Mouse (Mus musculus): ENCODE measurements around the gene Lin54. TPM values are rescaled to one million over a fixed set of nuclear protein-coding genes. Genes with fewer than 3 reads are reported as not detected.

The Lin54 gene
- polyA plus RNA-seq, 1 experiment from 2014 or later = 9.0 TPM

DNA sequence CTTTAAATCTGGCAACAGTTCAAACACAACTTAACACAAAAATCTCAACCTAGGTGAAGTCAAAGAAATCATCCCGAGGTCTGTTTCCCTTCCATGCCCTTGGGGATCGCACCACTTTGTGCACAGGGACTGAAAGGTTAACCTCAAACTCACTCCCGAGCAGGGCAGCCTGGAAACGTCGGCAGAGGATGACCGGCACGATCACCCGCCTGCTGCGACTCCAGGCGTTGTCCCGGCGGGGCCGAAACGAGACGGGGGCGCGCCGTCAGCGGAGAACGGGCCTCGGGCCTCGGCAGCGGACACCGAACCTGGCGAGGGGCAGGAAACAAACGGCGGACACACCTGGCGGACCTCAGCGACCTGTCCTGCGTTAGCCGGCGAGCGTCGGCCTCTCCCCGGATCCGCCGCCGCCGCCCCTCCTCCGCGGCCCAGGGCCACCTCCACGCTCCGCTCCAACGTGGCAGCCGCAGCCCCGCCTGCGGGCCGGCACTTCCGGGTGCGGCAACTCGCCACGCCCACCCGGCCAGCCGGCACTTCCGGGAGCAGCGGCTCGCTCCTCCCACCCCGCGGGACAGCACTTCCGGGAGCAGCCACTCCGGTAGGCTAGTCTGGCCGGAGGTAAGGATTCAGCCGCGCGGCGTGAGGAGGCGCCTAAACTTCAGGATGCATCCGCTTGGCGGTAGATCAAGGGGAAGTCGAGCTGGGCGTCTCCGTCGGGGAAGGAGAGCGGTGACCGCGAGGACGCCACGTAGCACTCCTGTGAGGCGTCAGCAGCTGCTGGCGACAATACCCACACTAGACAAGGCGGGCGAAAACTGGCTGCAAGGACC, 84.5 kb downstream of the Lin54 start, which contains the start of gene Sec31a:
TSS of gene Sec31a (minus strand) at position 474 of the 830 bp plus-strand sequence.
- Histone ChIP-seq H3K36me3 (replicated peaks; ENCODE audit: control insufficient read depth, insufficient read depth) (peaks cover 38% of the 10 kb centered on the region), H3K9me3 (ENCODE audit: control insufficient read depth, low read length) (no peaks in the 10 kb centered on the region), H3K27ac (peak within 1 kb of the TSS; percentile 82), H3K27me3 (ENCODE audit: control insufficient read depth, insufficient read depth, low read length) (no peaks in the 10 kb centered on the region), H3K9ac (peak within 1 kb of the TSS; percentile 79), H3K4me2 (replicated peaks) (peak within 1 kb of the TSS; percentile 86), H3K4me3 (replicated peaks; ENCODE audit: low read length) (peak within 1 kb of the TSS; percentile 82), H3K4me1 (replicated peaks; ENCODE audit: control insufficient read depth, insufficient read depth, low read length) (peaks cover 25% of the 10 kb centered on the region)
- peak; percentile 96 for ATAC-seq (ENCODE audit: low FRiP score)
- WGBS = under 1% methylated on average over 65 of the region's 82 CpGs
- peak; percentile 95 for DNase-seq (ENCODE audit: low spot score)

DNA sequence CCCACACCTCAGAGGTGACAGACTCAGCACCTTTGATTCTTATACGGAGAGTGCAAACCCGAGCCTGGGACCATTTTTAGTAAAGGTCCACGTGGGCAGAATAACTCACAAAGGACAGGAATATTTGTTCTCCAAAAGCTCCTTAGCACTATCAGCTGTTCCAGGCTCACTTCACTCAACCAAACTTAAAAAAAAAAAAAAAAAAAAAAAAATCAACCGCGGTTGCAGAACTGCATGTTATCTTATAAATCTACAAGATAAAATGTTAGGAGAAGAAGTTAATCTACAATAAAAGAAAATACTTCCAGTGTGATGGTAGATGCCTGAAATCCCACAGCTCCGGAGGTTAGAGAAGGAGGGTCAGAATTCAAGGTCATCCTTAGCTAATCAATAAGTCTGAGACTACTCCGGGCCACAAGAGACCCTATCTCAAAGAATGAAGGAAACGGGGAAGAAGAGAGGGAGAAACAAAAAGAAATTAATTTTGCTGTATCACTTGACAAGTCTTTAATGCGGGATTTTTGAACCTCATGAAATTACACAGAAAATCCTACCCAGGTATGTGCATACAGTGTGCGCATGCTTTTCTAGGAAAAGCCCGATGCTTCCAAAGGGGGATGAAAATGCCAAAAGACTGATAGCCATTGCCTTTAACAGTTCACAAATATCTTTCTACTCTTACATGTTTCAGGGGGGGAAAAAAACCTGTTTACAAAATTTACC, 85.8 kb downstream of the Lin54 start:
- Histone ChIP-seq H3K9me3 (ENCODE audit: control insufficient read depth, low read length) (no peaks in the 10 kb centered on the region), H3K27me3 (ENCODE audit: control insufficient read depth, insufficient read depth, low read length) (no peaks in the 10 kb centered on the region), H3K9ac (peak overlapping the region; percentile 79), H3K4me1 (replicated peaks; ENCODE audit: control insufficient read depth, insufficient read depth, low read length) (peaks cover 25% of the 10 kb centered on the region), H3K36me3 (replicated peaks; ENCODE audit: control insufficient read depth, insufficient read depth) (peaks cover 28% of the 10 kb centered on the region), H3K4me2 (replicated peaks) (peak overlapping the region; percentile 86), H3K27ac (no peak overlapping the region), H3K4me3 (replicated peaks; ENCODE audit: low read length) (peak overlapping the region; percentile 82)
- ATAC-seq (ENCODE audit: low FRiP score) (no peak), DNase-seq (ENCODE audit: low spot score) (no peak)
- 76% methylated on average over 11 of the region's 11 CpGs for WGBS

DNA sequence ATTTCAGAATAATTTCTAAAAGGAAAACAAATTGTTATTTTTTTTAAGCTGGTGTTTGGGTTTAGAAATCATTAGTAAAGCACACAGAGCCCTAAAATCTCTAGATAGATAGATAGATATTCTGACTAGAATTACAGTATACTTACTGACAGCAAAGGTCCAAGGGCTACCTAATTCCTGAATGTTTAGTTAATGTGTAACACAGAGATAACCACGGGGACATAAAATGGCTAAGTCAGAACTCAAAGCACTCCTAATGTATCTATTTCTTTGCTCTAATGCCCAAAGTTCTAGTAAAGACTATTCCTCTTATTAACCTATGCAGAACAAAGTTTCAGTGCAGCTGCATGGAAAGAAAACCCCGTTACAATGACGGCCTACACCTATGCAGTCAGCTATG, 87.6 kb downstream of the Lin54 start:
- DNase-seq (ENCODE audit: low spot score) (no peak), ATAC-seq (ENCODE audit: low FRiP score) (no peak)
- H3K36me3 ChIP-seq (replicated peaks; ENCODE audit: control insufficient read depth, insufficient read depth) = peaks cover 10% of the 10 kb centered on the region; the same call in 1 of the 2 replicates
- H3K9me3 ChIP-seq (ENCODE audit: control insufficient read depth, low read length) = no peaks in the 10 kb centered on the region
- no peak overlapping the region for H3K4me2 ChIP-seq (replicated peaks)
- H3K4me3 ChIP-seq (replicated peaks; ENCODE audit: low read length) = no peak overlapping the region
- H3K27me3 ChIP-seq (ENCODE audit: control insufficient read depth, insufficient read depth, low read length) = no peaks in the 10 kb centered on the region
- H3K9ac ChIP-seq = no peak overlapping the region
- WGBS = 91% methylated on average over 3 of the region's 3 CpGs
- peaks cover 25% of the 10 kb centered on the region for H3K4me1 ChIP-seq (replicated peaks; ENCODE audit: control insufficient read depth, insufficient read depth, low read length)
- H3K27ac ChIP-seq = no peak overlapping the region

DNA sequence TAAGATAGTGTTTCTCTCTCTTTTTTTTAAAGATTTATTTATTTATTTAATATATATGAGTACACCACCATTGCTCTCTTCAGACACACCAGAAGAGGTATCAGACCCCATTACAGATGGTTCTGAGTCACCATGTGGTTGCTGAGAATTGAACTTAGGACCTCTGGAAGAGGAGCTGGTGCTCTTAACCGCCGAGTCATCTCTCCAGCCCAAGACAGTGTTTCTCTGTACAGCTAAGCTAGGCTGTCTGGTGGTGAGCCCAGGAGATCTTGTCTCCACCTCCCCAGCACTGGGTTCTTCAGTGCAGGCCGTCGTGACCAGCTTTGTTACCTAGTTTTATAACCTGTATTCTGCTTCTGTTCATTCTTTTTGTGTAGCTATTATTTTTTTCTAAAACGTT, 90.2 kb downstream of the Lin54 start:
- DNase-seq (ENCODE audit: low spot score) (no peak), ATAC-seq (ENCODE audit: low FRiP score) (no peak)
- H3K36me3 ChIP-seq (replicated peaks; ENCODE audit: control insufficient read depth, insufficient read depth) = peaks cover 28% of the 10 kb centered on the region
- 87% methylated on average over 5 of the region's 5 CpGs for WGBS
- H3K9ac ChIP-seq = no peak overlapping the region
- H3K4me3 ChIP-seq (replicated peaks; ENCODE audit: low read length) = no peak overlapping the region
- no peaks in the 10 kb centered on the region for H3K27me3 ChIP-seq (ENCODE audit: control insufficient read depth, insufficient read depth, low read length)
- peaks cover 15% of the 10 kb centered on the region; the same call in 1 of the 2 replicates for H3K4me1 ChIP-seq (replicated peaks; ENCODE audit: control insufficient read depth, insufficient read depth, low read length)
- no peak overlapping the region for H3K27ac ChIP-seq
- no peak overlapping the region for H3K4me2 ChIP-seq (replicated peaks)
- no peaks in the 10 kb centered on the region for H3K9me3 ChIP-seq (ENCODE audit: control insufficient read depth, low read length)

DNA sequence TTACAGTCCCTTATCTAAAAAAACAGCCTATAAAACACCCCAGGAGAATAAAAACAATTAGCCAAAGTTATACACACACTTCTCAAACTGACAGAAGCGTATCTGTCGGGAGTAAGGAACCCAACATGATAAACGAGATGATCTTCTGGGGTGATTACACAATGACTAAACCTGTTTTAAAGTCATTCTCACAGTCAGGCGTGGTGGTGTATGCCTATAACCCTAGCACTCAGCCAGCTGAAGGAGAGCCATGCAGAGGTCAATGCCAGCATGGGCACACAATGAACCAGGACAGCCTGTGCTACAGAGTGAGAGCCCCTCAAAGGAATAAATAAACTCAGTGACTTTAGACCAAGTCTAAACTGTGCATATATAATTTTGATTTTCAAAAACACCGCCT, 92.0 kb downstream of the Lin54 start:
- 76% methylated on average over 5 of the region's 5 CpGs for WGBS
- no peaks in the 10 kb centered on the region for H3K9me3 ChIP-seq (ENCODE audit: control insufficient read depth, low read length)
- peaks cover 44% of the 10 kb centered on the region for H3K36me3 ChIP-seq (replicated peaks; ENCODE audit: control insufficient read depth, insufficient read depth)
- no peak overlapping the region for H3K9ac ChIP-seq
- H3K27ac ChIP-seq = no peak overlapping the region
- ATAC-seq (ENCODE audit: low FRiP score) = no peak
- no peak overlapping the region for H3K4me3 ChIP-seq (replicated peaks; ENCODE audit: low read length)
- no peak for DNase-seq (ENCODE audit: low spot score)
- no peak overlapping the region for H3K4me2 ChIP-seq (replicated peaks)
- H3K27me3 ChIP-seq (ENCODE audit: control insufficient read depth, insufficient read depth, low read length) = no peaks in the 10 kb centered on the region
- 0 out of 2 replicates have a peak, but pooled peaks cover 2% of the 10 kb centered on the region for H3K4me1 ChIP-seq (replicated peaks; ENCODE audit: control insufficient read depth, insufficient read depth, low read length)

DNA sequence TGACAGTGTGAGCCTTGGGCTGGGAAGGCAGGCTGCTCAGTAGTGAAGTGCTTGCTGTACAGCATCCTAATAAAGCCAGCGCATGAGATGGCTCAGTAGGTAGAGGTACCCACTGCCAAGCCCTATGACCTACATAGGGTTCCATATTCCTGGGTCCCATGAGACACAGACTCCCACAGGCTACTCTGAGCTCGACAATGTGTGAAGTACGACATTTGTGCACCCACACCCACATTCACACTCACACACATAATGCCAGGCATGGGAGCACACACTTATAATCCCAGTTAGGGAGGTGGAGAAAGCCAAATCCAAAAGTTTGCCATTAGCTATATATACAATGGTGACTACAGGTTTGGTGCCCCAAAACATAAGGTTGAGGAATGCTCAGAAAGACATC, 103.7 kb downstream of the Lin54 start:
- Histone ChIP-seq H3K36me3 (replicated peaks; ENCODE audit: control insufficient read depth, insufficient read depth) (peaks cover 84% of the 10 kb centered on the region), H3K27me3 (ENCODE audit: control insufficient read depth, insufficient read depth, low read length) (no peaks in the 10 kb centered on the region), H3K9ac (no peak overlapping the region), H3K4me3 (replicated peaks; ENCODE audit: low read length) (no peak overlapping the region), H3K27ac (no peak overlapping the region), H3K4me1 (replicated peaks; ENCODE audit: control insufficient read depth, insufficient read depth, low read length) (no peaks in the 10 kb centered on the region), H3K4me2 (replicated peaks) (no peak overlapping the region), H3K9me3 (ENCODE audit: control insufficient read depth, low read length) (no peaks in the 10 kb centered on the region)
- no peak for ATAC-seq (ENCODE audit: low FRiP score)
- DNase-seq (ENCODE audit: low spot score) = no peak
- WGBS = 98% methylated on average over 3 of the region's 3 CpGs

DNA sequence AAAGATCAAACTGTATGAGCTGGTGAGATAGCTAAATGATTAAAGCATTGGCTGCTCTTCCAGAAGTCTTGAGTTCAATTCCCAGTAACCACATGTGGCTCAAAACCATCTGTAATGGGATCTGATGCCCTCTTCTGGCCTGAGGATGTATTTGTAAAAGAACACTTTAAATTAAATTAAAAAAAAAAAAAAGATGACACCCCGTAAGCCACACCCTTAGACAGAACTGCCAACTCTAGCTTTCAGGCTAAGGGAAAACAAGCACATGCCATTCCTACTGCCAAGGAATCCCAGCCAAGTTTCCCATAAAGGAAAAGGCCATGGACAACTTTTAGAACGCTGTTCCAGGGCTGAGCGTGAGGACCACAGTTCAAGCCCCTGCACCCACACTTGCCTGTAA, 106.8 kb downstream of the Lin54 start:
- WGBS = 95% methylated on average over 3 of the region's 3 CpGs
- Histone ChIP-seq H3K9me3 (ENCODE audit: control insufficient read depth, low read length) (no peaks in the 10 kb centered on the region), H3K4me1 (replicated peaks; ENCODE audit: control insufficient read depth, insufficient read depth, low read length) (no peaks in the 10 kb centered on the region), H3K4me3 (replicated peaks; ENCODE audit: low read length) (no peak overlapping the region), H3K36me3 (replicated peaks; ENCODE audit: control insufficient read depth, insufficient read depth) (peaks cover 98% of the 10 kb centered on the region), H3K4me2 (replicated peaks) (no peak overlapping the region), H3K27me3 (ENCODE audit: control insufficient read depth, insufficient read depth, low read length) (no peaks in the 10 kb centered on the region), H3K9ac (no peak overlapping the region), H3K27ac (no peak overlapping the region)
- ATAC-seq (ENCODE audit: low FRiP score) = no peak
- DNase-seq (ENCODE audit: low spot score) = no peak

DNA sequence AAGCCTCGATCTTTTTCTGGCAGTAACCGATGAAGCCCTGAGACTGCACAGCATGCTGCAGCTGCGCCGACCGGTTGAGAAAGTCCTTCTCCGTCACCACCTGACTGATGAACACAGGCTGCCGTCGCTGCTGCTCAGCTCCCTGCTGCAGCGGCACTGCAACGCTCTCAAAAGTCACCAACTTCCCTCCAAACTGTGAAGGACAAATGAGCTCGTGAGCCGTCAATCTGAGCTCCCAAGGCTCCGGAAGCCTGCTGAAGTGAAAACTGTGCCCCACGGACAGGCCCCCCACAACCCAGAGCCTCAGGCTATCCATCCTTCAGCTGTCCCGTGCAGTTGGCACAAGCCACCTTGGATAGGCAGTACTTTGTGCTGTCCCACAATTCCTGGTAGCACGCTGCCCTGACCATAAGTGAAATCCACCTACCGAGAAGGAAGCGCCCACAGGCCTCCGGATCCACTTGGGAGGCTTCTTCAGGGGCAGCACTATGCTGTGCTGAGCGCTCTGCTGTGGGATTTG, 107.9 kb downstream of the Lin54 start:
- whole genome bisulfite sequencing = 94% methylated on average over 20 of the region's 20 CpGs
- no peak for ATAC-seq (ENCODE audit: low FRiP score)
- no peak for DNase-seq (ENCODE audit: low spot score)
- Histone ChIP-seq H3K36me3 (replicated peaks; ENCODE audit: control insufficient read depth, insufficient read depth) (peaks cover 95% of the 10 kb centered on the region), H3K9me3 (ENCODE audit: control insufficient read depth, low read length) (no peaks in the 10 kb centered on the region), H3K9ac (no peak overlapping the region), H3K27me3 (ENCODE audit: control insufficient read depth, insufficient read depth, low read length) (no peaks in the 10 kb centered on the region), H3K27ac (no peak overlapping the region), H3K4me1 (replicated peaks; ENCODE audit: control insufficient read depth, insufficient read depth, low read length) (no peaks in the 10 kb centered on the region), H3K4me2 (replicated peaks) (no peak overlapping the region), H3K4me3 (replicated peaks; ENCODE audit: low read length) (no peak overlapping the region)

Measured in hindbrain, embryonic 14.5 days (tissue).